Mouse (Mus musculus): ENCODE results near the gene Ccni.

DNA sequence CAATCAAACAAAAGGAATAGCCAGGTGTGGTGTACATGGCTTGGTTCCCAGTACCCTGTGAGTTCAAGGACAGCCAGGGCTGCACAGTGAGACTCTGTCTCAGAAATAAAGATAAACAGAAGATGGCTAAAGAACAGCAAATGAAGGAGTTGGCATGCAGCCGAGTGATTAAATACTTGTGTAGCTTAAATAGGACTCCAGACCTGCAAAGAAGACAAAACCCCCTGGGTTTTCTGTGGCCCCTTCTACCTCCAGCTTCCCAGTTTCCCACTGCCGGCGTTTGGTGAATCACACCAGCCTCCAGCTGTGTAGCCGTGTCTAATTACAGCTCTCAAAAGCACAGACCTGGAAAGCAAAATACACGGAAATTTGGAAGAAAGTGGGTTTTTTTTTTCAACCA lies 61.4 kb downstream of the Ccni start:
- TF ChIP-seq CTCF (IDR thresholded peaks at IDR 0.05; ENCODE audit: control insufficient read depth, insufficient read depth, insufficient replicate concordance, low read depth, low read length), result no peak
- TF ChIP-seq POLR2A (IDR thresholded peaks at IDR 0.05; ENCODE audit: control insufficient read depth, low read depth, low read length), result no peak
